Mouse (Mus musculus): ENCODE measurements around the gene Gm5741.

- TF ChIP-seq CTCF (conservative IDR thresholded peaks at IDR 0.05; ENCODE audit: low read length) (no peak), POU5F1 (IDR thresholded peaks at IDR 0.05; ENCODE audit: borderline replicate concordance, low read length) (no peak)
Observed at GRCm38 (mm10) chr8:85080532-85081215, 12.9 kb upstream of the Gm5741 start, which contains the start of gene Wdr83os.
